Mouse (Mus musculus): ENCODE results near the gene Spsb1. TPM values are rescaled to one million over a fixed set of nuclear protein-coding genes. Genes with fewer than 3 reads are reported as not detected.

The Spsb1 gene
- total RNA-seq, 2 experiments from 2014 or later: 17.1 to 19.0 TPM

DNA sequence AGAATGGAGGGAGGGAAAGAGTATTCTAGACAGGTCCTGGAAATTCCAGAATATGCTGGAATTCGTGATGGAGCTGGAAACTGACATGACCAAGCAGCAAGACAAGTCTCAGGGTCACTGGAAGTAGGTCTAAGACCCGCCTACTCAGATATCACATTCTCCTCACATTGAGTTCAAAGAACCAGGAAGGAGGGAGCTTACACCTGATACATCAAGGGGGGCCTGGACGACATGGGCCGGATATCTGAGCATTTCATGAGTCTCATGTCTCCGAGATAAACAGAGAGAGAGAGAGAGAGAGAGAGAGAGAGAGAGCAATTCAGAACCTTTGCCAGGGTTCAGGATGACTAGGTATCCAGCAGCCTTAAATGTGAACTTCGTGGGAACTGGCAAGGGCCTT lies 82.6 kb downstream of the Spsb1 start:
- intact Hi-C loops (cut with DNase I): no loop called here
- DNase-seq (ENCODE audit: low spot score in 2 of 2): no peak

DNA sequence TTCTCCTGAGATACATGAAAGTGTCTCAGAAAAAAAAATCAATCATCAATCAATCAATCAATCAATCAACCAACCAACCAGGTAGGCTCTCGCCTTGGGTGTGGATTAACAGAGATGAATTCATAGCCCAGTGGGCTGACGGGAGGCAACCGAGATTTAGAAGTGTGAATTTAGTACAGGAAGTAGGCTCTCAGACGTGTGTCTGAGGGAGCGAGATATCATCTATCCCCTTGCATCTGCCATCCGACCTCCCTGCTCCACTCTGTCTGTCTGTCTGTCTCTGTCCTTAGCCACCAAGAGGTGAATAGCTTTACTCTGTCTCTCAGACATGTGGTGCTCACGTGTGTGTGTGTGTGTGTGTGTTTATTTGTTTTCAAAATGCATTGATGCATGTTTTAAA lies 83.3 kb downstream of the Spsb1 start:
- DNase-seq (ENCODE audit: low spot score in 2 of 2): no peak
- intact Hi-C loops (cut with DNase I): no loop called here

- intact Hi-C loops (cut with DNase I): no loop called here
- DNase-seq (ENCODE audit: low spot score in 2 of 2): no peak
Measured at GRCm38 (mm10) chr4:149871014-149871413, 83.8 kb downstream of the Spsb1 start.

DNA sequence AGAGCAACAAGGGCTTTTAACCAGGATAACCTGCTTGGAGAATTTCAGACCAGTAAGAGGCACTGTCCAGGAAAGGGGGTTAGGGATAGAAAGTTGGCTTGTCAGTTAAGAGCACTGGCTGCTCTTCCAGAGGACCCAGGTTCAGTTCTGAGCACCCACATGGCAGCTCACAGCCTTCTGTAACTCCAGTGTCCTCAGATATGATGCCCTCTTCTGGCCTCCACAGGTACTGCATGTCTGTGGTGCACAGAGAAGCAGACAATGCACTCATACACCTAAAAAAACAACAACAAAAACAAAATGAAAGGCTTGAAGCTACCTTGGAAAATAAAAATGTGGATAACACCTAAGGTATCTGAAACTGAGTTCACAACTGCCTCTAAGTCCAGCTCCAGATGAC lies 84.4 kb downstream of the Spsb1 start:
- intact Hi-C loops (cut with DNase I): no loop called here
- DNase-seq (ENCODE audit: low spot score in 2 of 2): no peak

DNA sequence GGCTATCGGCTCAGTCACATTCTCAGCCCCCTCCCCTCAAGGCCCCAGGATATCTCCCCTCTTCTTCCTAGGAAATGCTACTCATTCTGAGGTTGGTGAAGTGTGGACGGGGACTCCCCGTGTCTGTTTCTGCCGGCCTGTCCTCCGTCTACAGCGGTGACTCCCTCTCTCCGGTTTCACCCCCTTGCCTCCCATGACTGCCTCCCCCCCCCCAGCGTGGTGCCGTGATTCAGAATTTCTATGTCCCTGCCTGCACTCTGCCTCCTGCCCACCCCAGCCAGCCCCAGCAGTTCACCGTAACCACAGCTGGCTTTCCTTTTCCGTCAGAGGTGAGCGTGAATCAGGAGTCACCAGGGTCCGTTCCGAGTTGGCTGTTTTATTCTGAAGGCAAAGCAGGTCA lies 86.1 kb downstream of the Spsb1 start:
- DNase-seq (ENCODE audit: low spot score in 2 of 2): no peak
- intact Hi-C loops (cut with DNase I): no loop called here

DNA sequence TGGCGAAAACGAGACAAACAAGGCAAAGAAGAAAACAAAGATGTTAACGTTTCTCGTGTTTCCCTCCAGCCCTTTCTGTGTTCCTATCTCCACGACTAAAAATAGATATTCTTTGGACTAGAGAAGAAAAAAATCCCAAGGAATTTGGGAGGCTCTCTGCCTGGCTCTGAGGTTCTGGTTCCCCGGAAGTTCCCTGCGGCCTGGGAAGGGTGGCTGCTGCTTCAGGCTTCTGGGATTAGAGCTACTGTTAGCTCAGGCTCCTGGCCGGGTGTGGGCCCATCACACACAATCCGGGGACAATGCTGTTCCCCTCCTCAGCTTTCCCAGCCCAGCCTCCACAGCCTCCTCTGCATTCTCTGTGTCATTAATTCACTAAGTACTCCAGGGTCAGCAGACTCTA lies 86.8 kb downstream of the Spsb1 start:
- DNase-seq (ENCODE audit: low spot score in 2 of 2): no peak
- intact Hi-C loops (cut with DNase I): no loop called here

DNA sequence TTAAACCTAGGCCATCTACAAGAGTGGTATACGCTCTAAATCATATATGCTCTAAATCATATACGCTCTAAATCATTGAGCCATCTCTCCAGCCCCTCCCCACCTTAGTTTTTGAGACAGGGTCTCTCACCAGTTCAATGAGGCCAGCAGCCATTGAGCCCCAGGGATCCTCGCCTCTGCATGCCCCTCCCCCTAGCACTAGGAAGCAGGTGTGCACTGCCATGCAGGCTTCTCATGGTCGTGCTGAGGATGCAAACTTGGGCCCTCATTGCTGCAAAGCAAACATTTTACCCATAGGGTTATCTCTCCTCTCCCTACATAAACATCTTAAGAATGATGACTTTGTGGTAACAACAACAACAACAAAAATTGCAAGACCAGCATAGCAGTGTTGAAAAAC lies 87.5 kb downstream of the Spsb1 start:
- intact Hi-C loops (cut with DNase I): no loop called here
- DNase-seq (ENCODE audit: low spot score in 2 of 2): no peak

GRCm38 (mm10) chr4:149864395-149864794 lies 90.4 kb downstream of the Spsb1 start:
- intact Hi-C loops (cut with DNase I): no loop called here
- DNase-seq (ENCODE audit: low spot score in 2 of 2): no peak

DNA sequence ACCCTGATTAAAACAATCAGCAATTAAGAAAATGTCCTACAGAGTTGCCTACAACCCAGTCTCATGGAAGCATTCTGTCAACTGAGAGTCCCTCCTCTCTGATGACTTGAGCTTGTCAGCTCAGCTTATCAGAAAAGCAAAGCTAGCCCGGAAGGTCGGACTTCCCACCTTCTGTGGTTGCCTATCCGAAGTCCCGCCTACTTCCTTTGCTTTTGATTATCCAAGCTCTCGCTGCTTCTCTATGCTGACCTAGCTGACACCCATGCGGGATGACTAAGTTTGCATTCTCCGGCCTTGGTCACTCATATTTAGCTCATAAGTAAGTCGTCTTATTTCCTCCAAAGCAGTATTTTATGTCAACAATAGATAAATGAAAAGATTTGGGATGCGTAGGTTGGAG lies 91.3 kb downstream of the Spsb1 start:
- intact Hi-C loops (cut with DNase I): no loop called here
- no peak for DNase-seq (ENCODE audit: low spot score in 2 of 2)

DNA sequence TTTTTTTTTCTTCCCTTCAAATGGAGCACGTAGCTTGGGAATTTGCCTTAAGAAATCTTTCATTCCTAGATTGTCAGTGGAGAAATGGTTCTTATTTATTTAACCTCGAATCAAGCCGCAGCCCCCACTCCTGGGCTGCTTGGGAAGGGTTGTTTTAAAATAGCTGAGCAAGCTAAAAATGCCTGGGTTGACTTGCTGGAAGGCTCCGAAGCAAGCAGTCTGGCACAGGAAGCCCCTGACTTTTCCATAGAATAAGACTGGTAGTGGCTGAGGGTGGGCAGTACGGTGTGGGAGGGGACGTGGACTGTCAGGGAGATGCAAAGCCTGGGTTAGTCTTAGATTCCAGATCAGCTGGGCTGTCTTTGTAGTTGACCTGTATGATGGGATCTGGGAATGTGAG lies 94.5 kb downstream of the Spsb1 start:
- no peak for DNase-seq (ENCODE audit: low spot score in 2 of 2)
- intact Hi-C loops (cut with DNase I): no loop called here

- DNase-seq (ENCODE audit: low spot score in 2 of 2): no peak
Measured at GRCm38 (mm10) chr4:149858584-149858983, 96.3 kb downstream of the Spsb1 start.

GRCm38 (mm10) chr4:149858097-149858496 lies 96.7 kb downstream of the Spsb1 start:
- intact Hi-C loops (cut with DNase I): no loop called here
- DNase-seq (ENCODE audit: low spot score in 2 of 2): no peak

More at GRCm38 (mm10) chr4:149858584-149858983, 96.3 kb downstream of the Spsb1 start:
- intact Hi-C loops (cut with DNase I): no loop called here

DNA sequence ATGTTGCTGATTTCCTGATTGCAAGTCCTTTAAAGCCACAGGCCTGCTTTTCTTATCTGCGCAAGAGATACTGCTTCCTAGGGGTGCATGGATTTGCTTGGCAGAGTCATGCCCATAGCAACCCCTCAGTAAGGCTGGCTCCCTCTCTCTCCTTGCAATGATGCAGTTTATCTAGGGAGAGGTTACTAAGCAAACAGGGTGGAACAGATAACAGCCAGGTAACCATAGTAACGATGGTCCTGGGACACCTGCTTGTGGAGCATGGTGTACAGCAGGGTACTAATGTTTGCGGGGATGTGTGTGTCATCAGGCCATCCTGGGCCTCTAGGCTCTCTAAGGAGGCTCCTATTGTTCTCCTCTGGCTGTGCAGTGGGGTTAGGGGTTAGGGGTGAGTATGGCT lies 97.2 kb downstream of the Spsb1 start:
- intact Hi-C loops (cut with DNase I): no loop called here
- DNase-seq (ENCODE audit: low spot score in 2 of 2): no peak

DNA sequence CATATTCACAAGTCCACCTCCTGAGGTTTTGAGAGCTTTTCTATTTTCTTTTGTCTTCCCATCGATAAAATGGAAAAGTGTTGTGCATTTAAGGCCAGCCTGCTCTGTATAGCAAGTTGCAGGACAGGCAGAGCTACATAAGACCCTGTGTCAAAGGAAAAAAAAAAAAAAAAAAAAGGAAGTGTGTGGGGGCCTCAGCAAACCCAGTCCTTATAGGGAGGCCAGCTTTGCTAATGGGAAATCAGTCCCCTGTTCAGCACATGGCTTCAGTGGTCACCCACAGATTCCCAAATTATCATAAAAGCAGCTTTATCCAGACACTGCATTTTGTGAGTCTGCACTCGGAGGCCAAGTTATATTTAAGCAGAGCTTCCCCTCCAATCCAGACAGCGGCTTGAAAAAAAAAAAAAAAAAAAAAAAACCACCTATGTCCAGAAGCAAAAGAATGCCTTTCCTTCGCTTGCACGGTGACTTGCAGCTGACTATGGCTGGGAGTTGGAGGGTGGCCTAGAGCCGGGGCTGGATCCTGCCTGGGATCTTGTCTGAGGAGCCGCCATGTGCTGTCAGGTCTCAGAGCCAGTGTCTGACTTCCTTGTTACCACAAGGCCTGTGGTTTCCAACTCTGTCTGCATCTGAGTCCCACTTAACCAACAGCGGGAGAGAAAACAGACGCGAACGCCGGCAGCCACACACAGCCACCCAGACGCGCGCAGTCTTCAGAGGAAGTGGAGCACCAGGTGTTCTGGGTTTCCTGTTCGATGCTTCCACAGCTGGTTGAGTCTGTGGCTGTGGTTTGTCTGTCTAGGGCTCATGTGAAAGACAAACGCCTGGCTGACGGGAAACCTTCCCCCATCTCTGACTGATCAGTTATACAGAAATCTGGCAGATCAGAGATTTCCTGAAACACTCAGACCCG lies 98.7 kb downstream of the Spsb1 start:
- intact Hi-C loops (cut with DNase I): no loop called here
- DNase-seq (ENCODE audit: low spot score in 2 of 2): peak in 1 of 2 experiments; percentile 26

DNA sequence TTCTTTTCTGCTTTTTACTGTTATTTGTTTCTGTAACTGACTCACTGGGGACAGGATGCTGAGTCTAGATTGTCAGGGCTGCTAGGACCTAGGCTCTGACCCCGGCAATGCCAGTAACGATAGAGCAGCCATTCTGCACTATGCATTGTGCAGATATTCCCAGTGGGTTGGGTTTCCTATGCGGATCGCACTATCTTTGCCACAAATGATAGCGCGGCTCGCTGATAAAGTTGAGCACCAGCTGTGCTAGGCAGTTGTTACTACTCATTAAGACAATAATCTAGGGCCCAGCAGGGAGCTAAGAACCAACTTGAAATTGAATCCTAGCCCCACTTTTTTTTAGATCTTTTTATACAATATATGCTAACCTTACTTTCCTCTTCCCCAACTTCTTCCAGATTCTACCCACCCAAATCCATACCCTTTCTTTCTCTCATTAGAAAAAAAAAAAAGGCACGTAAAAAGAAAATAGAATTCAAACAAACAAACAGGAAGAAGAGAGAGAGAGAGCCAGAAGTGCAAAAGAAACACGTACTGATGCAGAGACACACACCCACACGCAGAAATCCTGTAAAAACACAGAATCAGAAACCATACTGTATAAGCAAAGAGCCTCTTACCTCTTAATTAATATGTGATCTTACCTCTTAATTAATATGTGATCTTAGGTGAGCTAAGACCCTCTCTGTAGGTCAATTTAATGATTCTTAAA lies 99.5 kb downstream of the Spsb1 start:
- intact Hi-C loops (cut with DNase I): no loop called here

DNA sequence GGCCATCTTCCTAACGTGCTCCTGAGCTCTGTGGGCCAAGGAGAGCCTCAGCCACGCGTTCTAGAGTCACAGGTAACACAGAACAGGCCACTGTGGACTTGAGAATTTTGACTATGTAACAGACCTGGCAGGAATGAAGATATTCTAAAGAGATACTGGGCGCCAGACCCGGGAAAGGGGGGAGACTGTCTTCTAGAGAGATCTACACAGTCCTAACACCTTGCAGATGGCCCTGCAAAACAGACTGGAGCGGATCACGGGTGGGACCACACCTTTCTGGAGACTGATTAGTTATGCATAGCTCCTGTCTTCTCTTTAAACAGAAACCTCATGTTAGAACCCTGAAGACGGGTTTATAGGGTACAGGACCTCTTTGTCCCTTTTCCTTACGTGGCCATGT lies 100.1 kb downstream of the Spsb1 start:
- no peak for DNase-seq (ENCODE audit: low spot score in 2 of 2)
- intact Hi-C loops (cut with DNase I): no loop called here

More for the DNA sequence above, 99.5 kb downstream of the Spsb1 start:
- no peak for DNase-seq (ENCODE audit: low spot score in 2 of 2)

GRCm38 (mm10) chr4:149854301-149854708 lies 100.5 kb downstream of the Spsb1 start:
- DNase-seq (ENCODE audit: low spot score in 2 of 2): peak in 1 of 2 experiments; percentile 28
- intact Hi-C loops (cut with DNase I): no loop called here

DNA sequence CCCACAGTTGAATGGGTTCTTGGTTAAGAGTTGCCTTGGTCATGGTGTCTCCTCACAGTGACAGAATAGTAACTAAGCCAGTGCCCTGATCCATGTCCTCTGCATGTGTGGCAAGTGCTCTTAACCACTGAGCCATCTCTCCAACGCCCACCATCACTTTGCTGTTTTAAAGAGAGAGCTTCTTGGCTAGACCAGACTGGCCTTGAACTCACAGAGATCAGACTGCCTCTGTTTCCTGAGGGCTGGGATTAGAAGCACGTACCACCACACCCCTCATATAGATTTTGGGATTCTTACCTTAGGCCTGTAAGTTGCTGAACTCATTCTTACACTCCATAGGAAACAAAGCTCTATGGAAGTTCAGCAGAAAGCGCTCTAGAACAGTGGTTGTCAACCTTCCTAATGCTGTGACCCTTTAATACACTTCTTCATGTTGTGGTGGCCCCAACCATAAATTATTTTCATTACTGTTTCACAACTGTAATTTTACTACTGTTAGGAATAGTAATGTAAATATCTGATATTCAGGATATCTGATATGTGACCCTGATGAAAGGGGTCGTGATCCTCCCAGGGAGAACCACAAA lies 101.1 kb downstream of the Spsb1 start:
- DNase-seq (ENCODE audit: low spot score in 2 of 2): no peak
- intact Hi-C loops (cut with DNase I): no loop called here

GRCm38 (mm10) chr4:149851554-149851953 lies 103.3 kb downstream of the Spsb1 start:
- intact Hi-C loops (cut with DNase I): no loop called here

GRCm38 (mm10) chr4:149850674-149851073 lies 104.2 kb downstream of the Spsb1 start:
- DNase-seq (ENCODE audit: low spot score in 2 of 2): no peak
- intact Hi-C loops (cut with DNase I): no loop called here

More at GRCm38 (mm10) chr4:149851554-149851953, 103.3 kb downstream of the Spsb1 start:
- DNase-seq (ENCODE audit: low spot score in 2 of 2): no peak

All from left cerebral cortex, postnatal 36 days (tissue).